Mouse (Mus musculus): ENCODE results near the gene Gjb2. TPM values are rescaled to one million over a fixed set of nuclear protein-coding genes. Genes with fewer than 3 reads are reported as not detected.

Gjb2 gene
- polyA plus RNA-seq, 1 experiment from 2014 or later, result 16.1 TPM

- peak; percentile 62 for ATAC-seq (replicated peaks)
- Histone ChIP-seq H3K4me1 (peaks cover 13% of the 10 kb centered on the region; the same call in 1 of the 2 replicates), H3K36me3 (replicated peaks) (no peaks in the 10 kb centered on the region), H3K4me2 (peak within 1 kb of the TSS; percentile 97), H3K27ac (no peak within 1 kb of the TSS), H3K9me3 (no peaks in the 10 kb centered on the region), H3K9ac (peak within 1 kb of the TSS; percentile 22), H3K4me3 (peak within 1 kb of the TSS; percentile 48), H3K27me3 (replicated peaks) (peaks cover 39% of the 10 kb centered on the region)
- under 1% methylated on average over 77 of the region's 79 CpGs for WGBS
These were observed 46.8 kb downstream of the Gjb2 start, which contains the start of gene Gja3 for GRCm38 (mm10) chr14:57057563-57058321. Gja3 (minus strand) TSS chr14:57058100.

GRCm38 (mm10) chr14:57057204-57057562, 47.3 kb downstream of the Gjb2 start:
- WGBS, result 2% methylated on average over 19 of the region's 19 CpGs
- no peak for ATAC-seq (replicated peaks)
- H3K27me3 ChIP-seq (replicated peaks), result peaks cover 39% of the 10 kb centered on the region
- H3K27ac ChIP-seq, result no peak overlapping the region
- peak overlapping the region; percentile 97 for H3K4me2 ChIP-seq
- H3K4me1 ChIP-seq, result peaks cover 13% of the 10 kb centered on the region; the same call in 1 of the 2 replicates
- no peaks in the 10 kb centered on the region for H3K9me3 ChIP-seq
- no peaks in the 10 kb centered on the region for H3K36me3 ChIP-seq (replicated peaks)
- peak overlapping the region; percentile 22 for H3K9ac ChIP-seq
- peak overlapping the region; percentile 48 for H3K4me3 ChIP-seq

GRCm38 (mm10) chr14:57052713-57053112, 51.8 kb downstream of the Gjb2 start:
- ATAC-seq (replicated peaks), result no peak
- Histone ChIP-seq H3K4me2 (no peak overlapping the region), H3K4me3 (no peak overlapping the region), H3K9ac (no peak overlapping the region), H3K27ac (no peak overlapping the region), H3K27me3 (replicated peaks) (peaks cover 23% of the 10 kb centered on the region), H3K4me1 (peaks cover 8% of the 10 kb centered on the region; the same call in 1 of the 2 replicates), H3K36me3 (replicated peaks) (no peaks in the 10 kb centered on the region), H3K9me3 (no peaks in the 10 kb centered on the region)
- 69% methylated on average over 6 of the region's 6 CpGs for WGBS

Other genes with a start within 250 kb of the Gjb2 start
- gene Zmym2, start 218.0 kb downstream of the Gjb2 start, polyA plus RNA-seq (2015; fragmentation: Nextera tagmentation; extraction: Ambion mirVana), result 61.4 and 65.0 TPM in 2 replicates
- 0.89 and 0.97 TPM in 2 replicates for gene Gja3, start 46.6 kb downstream of the Gjb2 start, polyA plus RNA-seq (2015; fragmentation: Nextera tagmentation; extraction: Ambion mirVana)
- not detected in 2 replicates for gene Gm4491, start 11.2 kb upstream of the Gjb2 start, polyA plus RNA-seq (2015; fragmentation: Nextera tagmentation; extraction: Ambion mirVana)
- gene Gjb6, start 28.9 kb upstream of the Gjb2 start, polyA plus RNA-seq (2015; fragmentation: Nextera tagmentation; extraction: Ambion mirVana), result 25.7 and 28.4 TPM in 2 replicates